Mouse (Mus musculus): Measurements from ENCODE around the gene Iqsec1. TPM values are rescaled to one million over a fixed set of nuclear protein-coding genes. Genes with fewer than 3 reads are reported as not detected.

Iqsec1 gene
- 100 to 1,000 TPM in 1 of 2 experiments, 10 to 100 TPM in 1; 63.8 to 111 TPM for total RNA-seq (2021)
- long read RNA-seq, experiment 1, transcript Iqsec1-208 (1 exons, 2,691 nt), result major isoform, 14 of 36 reads
- long read RNA-seq, experiment 1, partial matches to known transcripts, result 6 of 36 reads
- long read RNA-seq, experiment 1, other reads (novel, unspliced or antisense), result 16 of 36 reads
- long read RNA-seq, experiment 2, full-length matches to known transcripts, result 9 of 31 reads
- long read RNA-seq, experiment 2, partial matches to known transcripts, result 7 of 31 reads
- long read RNA-seq, experiment 2, other reads (novel, unspliced or antisense), result 15 of 31 reads

DNA sequence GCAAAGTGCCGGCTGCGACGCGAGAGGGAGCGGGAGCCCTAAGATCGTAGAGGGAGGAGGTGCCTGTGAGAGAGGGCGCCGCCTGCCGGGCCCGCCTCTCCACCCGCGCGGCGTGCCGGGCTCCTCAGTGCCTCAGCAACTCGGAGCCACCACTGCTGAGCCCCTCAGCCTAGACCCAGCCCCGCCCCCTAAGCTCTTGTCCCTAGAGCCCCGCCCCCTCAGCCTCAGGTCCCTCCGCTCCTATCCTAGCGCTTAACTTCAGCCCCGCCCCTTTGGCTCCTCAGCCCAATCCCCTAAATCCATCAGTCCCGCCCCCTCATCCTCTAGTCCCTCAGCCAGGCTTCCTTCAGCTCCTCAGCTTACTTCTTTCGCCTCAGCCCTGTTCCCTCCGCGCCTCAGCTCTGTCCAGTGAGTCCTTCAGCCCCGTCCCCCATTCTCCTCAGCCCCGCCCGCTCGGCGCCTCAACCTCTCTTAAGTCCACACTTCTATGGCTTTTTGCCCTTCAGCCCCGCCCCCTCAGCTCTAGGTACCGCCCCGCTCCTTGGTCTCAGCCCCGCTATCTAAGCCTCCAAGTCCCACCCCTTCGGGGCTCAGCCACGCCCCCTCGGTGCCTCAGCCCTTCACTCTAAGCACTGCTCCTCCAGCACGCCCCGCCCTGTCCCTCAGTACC is at the start of gene Iqsec1:
TSS of gene Iqsec1 (minus strand) at position 38 of the 670 bp plus-strand sequence.
- DNase-seq, result peak; percentile 81
- peak within 1 kb of the TSS; percentile 80 for H3K4me3 ChIP-seq
- peak within 1 kb of the TSS; percentile 24; the same call in 1 of the 2 replicates for H3K27ac ChIP-seq
- intact Hi-C loops (cut with DNase I), result no loop called here
- peak; percentile 63 for TF ChIP-seq CTCF (IDR thresholded peaks at IDR 0.05)

DNA sequence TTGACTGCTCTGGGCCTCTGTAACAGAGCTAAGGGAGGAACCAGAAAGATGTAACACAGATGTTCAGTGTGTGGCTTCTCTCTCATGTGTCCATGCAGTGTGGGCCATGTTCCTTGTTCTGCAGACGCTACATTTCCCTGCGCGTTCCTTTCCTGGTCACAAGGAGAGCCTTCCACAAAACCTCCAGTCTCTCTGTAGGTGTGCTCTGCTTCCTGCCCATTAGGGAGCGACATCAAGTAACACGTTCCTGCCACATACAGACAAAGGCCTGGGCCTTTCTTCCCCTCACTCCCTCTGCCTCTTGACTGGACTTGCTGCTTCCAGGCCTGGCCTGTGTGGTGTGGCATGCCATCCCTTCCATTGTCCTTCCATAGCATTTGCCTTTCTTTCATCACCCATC is 39.8 kb upstream of the Iqsec1 start:
- TF ChIP-seq CTCF (IDR thresholded peaks at IDR 0.05), result no peak
- intact Hi-C loops (cut with DNase I), result no loop called here
- Histone ChIP-seq H3K27ac (no peak overlapping the region), H3K4me3 (no peak overlapping the region)
- DNase-seq, result no peak

DNA sequence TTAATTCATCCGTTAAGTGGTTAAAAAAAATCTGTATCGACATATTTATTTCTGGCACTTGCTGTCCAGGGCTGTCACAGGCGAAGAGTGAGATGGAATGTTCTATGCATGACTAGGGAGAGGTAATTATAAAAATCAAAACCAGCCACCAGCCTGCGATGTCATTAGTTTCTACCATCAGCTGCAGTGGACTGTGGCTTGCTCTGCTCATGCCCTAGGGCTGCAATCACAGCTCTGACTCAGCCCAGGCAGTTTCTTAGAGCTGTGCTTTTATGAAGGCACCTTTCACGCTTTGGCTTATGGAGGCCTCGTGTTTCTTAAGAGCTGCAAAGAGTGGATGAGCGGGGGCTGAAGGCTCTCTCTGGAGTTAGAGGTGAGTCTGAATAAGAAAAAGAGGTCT is 32.3 kb upstream of the Iqsec1 start:
- no peak for TF ChIP-seq CTCF (IDR thresholded peaks at IDR 0.05)
- Histone ChIP-seq H3K4me3 (no peak overlapping the region), H3K27ac (no peak overlapping the region)
- intact Hi-C loops (cut with DNase I), result no loop called here
- no peak for DNase-seq

DNA sequence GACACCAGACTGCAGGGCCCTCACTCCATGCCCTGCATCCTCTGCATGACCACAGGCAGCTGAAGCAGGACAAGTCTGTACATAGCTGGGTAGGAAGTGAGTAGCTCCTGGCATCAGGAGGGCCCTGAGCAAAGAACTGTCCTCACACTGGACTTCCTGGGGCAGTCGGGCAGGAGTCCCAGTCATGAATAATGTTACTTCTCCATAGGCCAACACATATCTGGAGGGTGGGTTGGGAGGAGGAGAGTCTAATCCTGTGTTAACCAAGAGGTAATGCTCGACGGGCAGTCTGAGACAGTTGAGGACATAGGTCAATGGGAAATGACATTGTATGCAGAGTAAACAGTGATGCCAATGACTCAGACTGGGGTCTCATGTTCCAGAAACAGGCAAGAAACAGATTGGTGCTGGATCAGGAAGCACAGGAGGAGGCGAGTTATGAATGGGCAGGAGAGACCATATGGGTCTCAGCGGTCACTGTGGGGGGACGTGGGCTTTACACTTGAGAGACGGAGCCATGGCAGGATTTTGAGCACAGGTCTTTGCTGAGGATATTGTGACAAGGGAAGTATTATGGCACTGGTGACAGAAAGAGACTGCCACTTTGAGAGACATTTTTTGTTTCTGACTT is 28.2 kb upstream of the Iqsec1 start:
- intact Hi-C loops (cut with DNase I), result no loop called here
- no peak overlapping the region for H3K27ac ChIP-seq
- no peak for TF ChIP-seq CTCF (IDR thresholded peaks at IDR 0.05)
- no peak overlapping the region for H3K4me3 ChIP-seq
- no peak for DNase-seq

DNA sequence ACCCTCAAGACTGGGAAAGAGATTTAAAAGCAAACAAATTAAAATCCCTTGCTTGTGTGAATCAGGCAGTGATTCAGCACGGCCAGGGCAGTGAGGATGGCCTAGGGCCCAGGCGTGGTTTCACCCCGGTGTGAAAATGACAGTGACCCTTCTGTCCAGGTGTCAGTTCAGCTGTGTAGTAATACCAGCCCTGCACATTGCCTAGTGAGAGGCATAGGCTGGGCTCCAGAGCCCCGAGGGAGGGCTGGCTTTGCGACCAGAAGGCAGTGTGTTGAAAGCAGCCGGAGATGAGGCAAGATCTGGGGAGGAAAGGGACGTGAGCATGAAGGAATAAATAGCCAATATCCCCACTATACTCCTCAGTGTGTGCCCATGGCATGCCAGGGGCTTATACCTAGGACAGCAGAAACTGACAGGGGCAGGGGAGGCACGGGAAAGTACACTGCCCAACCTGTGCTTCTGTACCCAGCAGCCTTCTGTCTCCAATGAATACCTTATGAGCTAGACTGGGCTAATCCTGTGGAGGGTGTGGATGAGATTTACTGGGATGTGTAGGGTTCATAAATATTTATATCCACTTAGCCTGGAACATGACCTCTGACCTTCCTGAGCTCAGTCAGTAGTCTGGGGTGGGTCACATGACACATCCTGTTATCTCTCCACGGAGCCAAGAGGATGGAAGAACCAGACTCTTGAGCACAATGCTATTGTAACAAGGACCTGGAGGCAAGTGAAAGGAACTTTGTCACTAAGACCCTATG is 25.9 kb upstream of the Iqsec1 start:
- intact Hi-C loops (cut with DNase I), result no loop called here
- DNase-seq, result no peak
- no peak for TF ChIP-seq CTCF (IDR thresholded peaks at IDR 0.05)

DNA sequence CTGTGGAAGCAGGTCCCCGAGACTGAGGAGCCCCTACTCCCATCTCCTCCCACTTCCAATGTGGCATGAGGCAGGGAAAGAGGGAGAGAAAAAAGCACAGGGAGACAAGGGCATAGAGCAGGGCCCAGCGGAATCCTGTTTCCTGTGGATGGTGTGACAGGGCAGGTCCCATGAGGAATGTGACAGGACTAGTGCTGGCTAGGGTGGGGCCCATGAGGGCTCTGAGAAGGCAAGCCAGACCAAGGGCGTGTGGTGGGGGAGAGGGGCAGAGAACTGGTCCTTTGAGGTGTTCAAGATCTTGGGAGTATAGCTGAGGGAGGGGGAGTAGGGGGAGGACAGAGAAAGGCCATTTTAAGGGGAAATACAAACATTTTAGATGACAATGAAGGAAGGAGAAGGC is 24.0 kb upstream of the Iqsec1 start:
- Histone ChIP-seq H3K27ac (no peak overlapping the region), H3K4me3 (no peak overlapping the region)
- intact Hi-C loops (cut with DNase I), result no loop called here
- DNase-seq, result no peak
- TF ChIP-seq CTCF (IDR thresholded peaks at IDR 0.05), result no peak

More for the DNA sequence above, 25.9 kb upstream of the Iqsec1 start:
- no peak overlapping the region for H3K4me3 ChIP-seq
- H3K27ac ChIP-seq, result no peak overlapping the region

DNA sequence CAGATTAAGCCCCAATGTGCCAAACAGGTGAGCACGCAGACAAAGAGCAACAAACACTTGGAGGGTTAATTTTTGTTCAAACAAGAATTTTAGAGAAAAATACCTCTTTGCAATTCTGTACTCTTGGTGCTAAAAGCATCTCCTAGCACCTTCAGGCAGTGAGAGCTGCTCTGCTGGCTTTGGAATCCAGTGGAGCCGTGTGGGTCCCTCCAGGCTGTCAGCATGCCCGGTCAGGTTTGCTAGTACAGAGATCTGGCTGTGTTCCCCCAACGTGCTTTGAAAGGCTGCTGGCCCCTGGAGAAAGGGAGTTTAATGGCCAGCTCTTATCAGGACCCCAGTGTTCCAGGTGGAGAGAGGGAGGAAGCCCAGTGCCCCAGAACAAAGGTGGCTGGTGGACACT is 23.1 kb upstream of the Iqsec1 start:
- no peak overlapping the region for H3K4me3 ChIP-seq
- no peak for TF ChIP-seq CTCF (IDR thresholded peaks at IDR 0.05)
- DNase-seq, result no peak
- intact Hi-C loops (cut with DNase I), result no loop called here
- no peak overlapping the region for H3K27ac ChIP-seq

DNA sequence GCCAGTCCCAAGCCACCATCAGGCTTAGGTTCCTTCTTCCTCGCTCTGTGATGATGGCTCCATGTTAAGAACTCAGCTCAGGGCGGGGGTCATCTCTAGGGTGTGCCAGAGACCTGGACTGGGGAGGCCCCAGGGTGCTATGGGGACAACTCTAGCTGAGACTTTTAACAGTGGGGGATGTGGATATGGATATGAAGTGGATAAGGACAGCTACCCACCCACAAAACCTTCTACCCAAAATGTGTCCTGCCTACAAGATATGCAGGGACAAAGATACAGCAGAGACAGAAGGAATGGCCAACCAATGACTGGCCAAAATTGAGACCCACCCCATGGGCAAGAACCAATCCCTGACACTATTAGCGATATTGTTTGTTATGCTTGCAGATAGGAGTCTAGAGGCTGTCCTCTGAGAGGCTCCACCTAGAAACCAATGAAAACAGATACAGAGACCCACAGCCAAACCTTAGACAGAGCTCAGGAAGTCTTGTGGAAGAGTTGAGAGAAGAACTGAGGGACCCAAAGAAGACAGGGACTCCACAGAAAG is 19.9 kb upstream of the Iqsec1 start:
- H3K4me3 ChIP-seq, result no peak overlapping the region
- no peak for DNase-seq
- no peak overlapping the region for H3K27ac ChIP-seq
- intact Hi-C loops (cut with DNase I), result no loop called here
- TF ChIP-seq CTCF (IDR thresholded peaks at IDR 0.05), result no peak

DNA sequence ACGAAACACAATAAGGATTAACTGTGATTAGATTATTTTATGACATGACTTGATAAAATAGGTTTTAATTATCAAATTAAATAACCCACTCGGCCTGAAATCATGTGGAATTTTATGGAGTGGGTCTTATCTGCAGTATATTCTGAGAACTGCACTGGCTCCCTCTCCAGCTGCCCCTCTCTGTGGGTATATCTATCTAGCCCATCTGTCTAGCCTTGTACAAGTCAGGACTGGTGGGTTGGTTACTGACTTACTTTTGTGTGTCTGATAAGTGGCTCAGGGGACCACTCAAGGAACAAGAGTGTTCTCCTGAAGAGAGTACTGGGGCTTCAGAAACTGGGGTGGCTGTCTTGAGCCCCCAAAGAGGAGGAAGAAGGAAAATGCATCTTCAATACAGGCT is 18.7 kb upstream of the Iqsec1 start:
- Histone ChIP-seq H3K4me3 (no peak overlapping the region), H3K27ac (no peak overlapping the region)
- intact Hi-C loops (cut with DNase I), result no loop called here
- no peak for TF ChIP-seq CTCF (IDR thresholded peaks at IDR 0.05)
- no peak for DNase-seq

DNA sequence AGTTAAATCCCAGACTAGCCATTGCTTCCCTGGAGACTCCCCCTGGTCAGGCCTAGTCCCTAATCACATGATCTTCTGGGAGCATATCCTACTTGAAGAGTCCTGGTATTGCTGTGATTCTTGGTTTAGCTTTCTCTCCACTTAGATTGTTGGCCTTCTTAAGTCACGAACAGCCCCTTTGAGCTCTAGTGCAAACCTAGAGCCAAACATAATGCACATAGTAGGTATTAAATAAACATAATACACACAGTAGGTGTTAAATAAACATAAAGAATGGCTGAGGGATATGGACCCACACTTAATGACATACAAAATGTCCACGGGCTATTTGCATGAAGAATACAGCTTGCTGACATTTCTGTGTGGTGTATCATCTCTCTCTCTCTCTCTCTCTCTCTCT is 15.7 kb upstream of the Iqsec1 start:
- Histone ChIP-seq H3K27ac (no peak overlapping the region), H3K4me3 (no peak overlapping the region)
- intact Hi-C loops (cut with DNase I), result no loop called here
- DNase-seq, result no peak
- TF ChIP-seq CTCF (IDR thresholded peaks at IDR 0.05), result no peak

DNA sequence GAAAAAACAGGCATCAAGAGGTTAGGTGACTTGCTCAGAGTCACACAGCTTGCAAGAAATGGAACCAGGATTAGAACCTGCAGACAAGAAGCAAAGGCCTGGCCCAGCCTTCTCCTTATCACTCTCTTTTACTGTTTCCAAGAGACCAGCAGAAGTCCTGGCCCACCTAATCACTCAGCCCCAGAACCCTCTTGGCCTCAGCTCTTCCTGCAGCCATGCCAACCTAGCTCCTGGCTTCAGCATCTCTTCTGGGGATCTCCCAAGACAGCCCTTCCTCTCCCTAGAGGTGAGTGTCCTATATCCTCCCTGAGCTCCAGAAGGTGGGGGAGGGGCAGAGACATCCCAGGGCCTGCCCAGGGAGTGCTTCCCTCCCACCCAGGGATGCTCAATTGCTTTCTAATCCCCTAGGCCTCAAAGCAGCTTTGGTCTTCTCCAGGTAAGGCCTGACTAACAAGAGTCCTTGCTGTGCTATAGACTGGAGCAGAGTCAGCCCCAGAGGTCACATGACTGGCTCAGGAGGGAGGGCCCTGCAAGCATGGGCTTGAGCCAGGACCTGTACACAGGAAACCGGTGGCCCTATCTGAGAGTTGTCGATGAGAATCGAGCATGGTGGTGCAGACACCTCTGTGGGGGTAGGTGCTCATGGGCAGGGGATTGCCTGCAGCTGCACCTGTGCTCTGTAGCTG is 15.0 kb upstream of the Iqsec1 start:
- TF ChIP-seq CTCF (IDR thresholded peaks at IDR 0.05), result no peak
- H3K27ac ChIP-seq, result no peak overlapping the region
- intact Hi-C loops (cut with DNase I), result no loop called here
- peak; percentile 8 for DNase-seq
- no peak overlapping the region for H3K4me3 ChIP-seq

DNA sequence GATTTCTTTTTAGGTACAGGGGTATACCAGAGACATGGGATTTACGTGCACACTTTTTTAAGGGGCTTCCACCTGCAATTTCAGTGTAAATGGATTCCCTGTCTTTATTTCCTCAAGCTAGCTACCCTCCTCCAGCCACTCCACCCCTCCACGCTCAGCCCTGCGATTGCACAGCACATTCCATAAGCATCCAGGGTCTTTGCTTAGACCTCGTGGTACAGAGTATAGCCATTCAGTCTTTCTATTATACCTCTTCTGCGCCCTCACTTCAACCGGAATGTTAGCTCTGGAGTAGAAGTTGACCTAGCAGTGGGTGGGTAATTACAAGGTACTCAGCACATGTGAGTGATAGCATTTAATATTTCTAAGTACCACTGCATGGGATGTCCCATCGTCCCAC is 13.1 kb upstream of the Iqsec1 start:
- intact Hi-C loops (cut with DNase I), result no loop called here
- Histone ChIP-seq H3K27ac (no peak overlapping the region), H3K4me3 (no peak overlapping the region)
- no peak for TF ChIP-seq CTCF (IDR thresholded peaks at IDR 0.05)
- DNase-seq, result no peak

Data from gastrocnemius, adult 2 months (tissue).